Mouse (Mus musculus) testis, adult 2 months (tissue): ENCODE measurements around the gene Olfr1053. TPM values are rescaled to one million over a fixed set of nuclear protein-coding genes. Genes with fewer than 3 reads are reported as not detected.
"Not testable (repeated sequence)": the region's sequence is repeated elsewhere in the genome, so short reads cannot be mapped to it uniquely, and the experiment has no call there.

Experiments used
- H3K27ac ChIP-seq: fragments of 200-500 bp; 2 replicates; pipeline ENCODE4 v1.5.1; 2012; ENCODE audit warnings: low read depth, low read length; ENCODE audit not compliant: control insufficient read depth, insufficient read depth
- H3K27me3 ChIP-seq: fragments of 200-500 bp; 2 replicates; pipeline ENCODE4 v1.6.1; 2012; ENCODE audit warnings: mild to moderate bottlenecking, low read length, moderate library complexity; ENCODE audit not compliant: control insufficient read depth, insufficient read depth
- H3K36me3 ChIP-seq: fragments of 200-500 bp; 2 replicates; pipeline ENCODE4 v1.6.1; 2012; ENCODE audit warnings: mild to moderate bottlenecking, low read length; ENCODE audit not compliant: control insufficient read depth, insufficient read depth
- H3K4me1 ChIP-seq: fragments of 200-500 bp; 2 replicates; pipeline ENCODE4 v1.6.1; 2012; ENCODE audit warnings: low read length; ENCODE audit not compliant: control insufficient read depth, insufficient read depth
- H3K4me3 ChIP-seq: fragments of 200-500 bp; 2 replicates; pipeline ENCODE4 v1.5.1; 2012; ENCODE audit warnings: low read depth, mild to moderate bottlenecking, low read length, moderate library complexity, mixed read lengths; ENCODE audit not compliant: control insufficient read depth
- CTCF ChIP-seq: fragments of 200-500 bp; IDR thresholded peaks from 2 replicates; pipeline ENCODE4 v1.5.1; 2012; ENCODE audit warnings: low read depth, mild to moderate bottlenecking, inconsistent platforms, low read length, moderate library complexity; ENCODE audit not compliant: control insufficient read depth, insufficient read depth, insufficient replicate concordance
- POLR2A ChIP-seq: fragments of 200-500 bp; IDR thresholded peaks from 2 replicates; pipeline ENCODE4 v1.6.1; 2012; ENCODE audit warnings: low read depth, mild to moderate bottlenecking, inconsistent platforms, low read length, moderate library complexity; ENCODE audit not compliant: control insufficient read depth
- polyA plus RNA-seq: library from polyadenylated mRNA; depleted of rRNA; stranded (reverse); fragments of >200 nt; gene quantifications from 2 replicates; pipeline ENCODE4 v1.2.3, GENCODE M21; 2012; rRNA removed

The Olfr1053 gene
- not detected in 2 replicates for polyA plus RNA-seq

- Histone ChIP-seq H3K27ac (no peak within 1 kb of the TSS), H3K27me3 (no peaks in the 10 kb centered on the region), H3K4me1 (no peaks in the 10 kb centered on the region), H3K36me3 (no peaks in the 10 kb centered on the region), H3K4me3 (no peak within 1 kb of the TSS)
- no peak for TF ChIP-seq CTCF
- no peak for TF ChIP-seq POLR2A
These were observed at the start of gene Olfr1053 for GRCm38 (mm10) chr2:86315184-86315583. Olfr1053 (minus strand) TSS chr2:86315284.

GRCm38 (mm10) chr2:86362369-86362768 lies 47.3 kb upstream of the Olfr1053 start, which contains the start of gene Olfr1056:
Olfr1056 (minus strand) TSS chr2:86362469.
- Histone ChIP-seq H3K4me1 (no peaks in the 10 kb centered on the region), H3K27me3 (no peaks in the 10 kb centered on the region), H3K27ac (no peak within 1 kb of the TSS), H3K36me3 (no peaks in the 10 kb centered on the region), H3K4me3 (no peak within 1 kb of the TSS)
- TF ChIP-seq POLR2A = no peak
- no peak for TF ChIP-seq CTCF

- not testable (repeated sequence) for H3K27ac ChIP-seq, H3K4me1 ChIP-seq, H3K4me3 ChIP-seq
These were observed 36.7 kb upstream of the Olfr1053 start for GRCm38 (mm10) chr2:86351751-86352150.

GRCm38 (mm10) chr2:86350184-86350583 lies 35.1 kb upstream of the Olfr1053 start, which contains the start of gene Olfr1055:
Olfr1055 (minus strand) TSS chr2:86350284.
- no peak for TF ChIP-seq POLR2A
- no peak for TF ChIP-seq CTCF
- no peak within 1 kb of the TSS for H3K4me3 ChIP-seq
- H3K4me1 ChIP-seq = no peaks in the 10 kb centered on the region
- H3K27ac ChIP-seq = no peak within 1 kb of the TSS
- no peaks in the 10 kb centered on the region for H3K36me3 ChIP-seq
- H3K27me3 ChIP-seq = no peaks in the 10 kb centered on the region

More at GRCm38 (mm10) chr2:86351751-86352150, 36.7 kb upstream of the Olfr1053 start:
- not testable (repeated sequence) for H3K36me3 ChIP-seq, H3K27me3 ChIP-seq

- H3K27me3 ChIP-seq = no peaks in the 10 kb centered on the region
- H3K4me3 ChIP-seq = no peak within 1 kb of the TSS
- no peaks in the 10 kb centered on the region for H3K4me1 ChIP-seq
- no peak within 1 kb of the TSS for H3K27ac ChIP-seq
- no peaks in the 10 kb centered on the region for H3K36me3 ChIP-seq
- no peak for TF ChIP-seq CTCF
These were observed 20.2 kb upstream of the Olfr1053 start, which contains the start of gene Olfr1054 for GRCm38 (mm10) chr2:86335333-86335732. Olfr1054 (minus strand) TSS chr2:86335433.

GRCm38 (mm10) chr2:86292155-86292554 lies 22.9 kb downstream of the Olfr1053 start, which contains the start of gene Olfr1052:
Olfr1052 (plus strand) TSS chr2:86292455.
- H3K4me1 ChIP-seq = no peaks in the 10 kb centered on the region
- no peak within 1 kb of the TSS for H3K4me3 ChIP-seq
- no peaks in the 10 kb centered on the region for H3K27me3 ChIP-seq
- no peak for TF ChIP-seq POLR2A
- TF ChIP-seq CTCF = no peak
- H3K36me3 ChIP-seq = no peaks in the 10 kb centered on the region
- no peak within 1 kb of the TSS for H3K27ac ChIP-seq

GRCm38 (mm10) chr2:86278988-86279387 lies 36.1 kb downstream of the Olfr1053 start, which contains the start of gene Olfr1051:
Olfr1051 (minus strand) TSS chr2:86279088.
- H3K27me3 ChIP-seq, H3K4me1 ChIP-seq, H3K36me3 ChIP-seq, H3K27ac ChIP-seq, H3K4me3 ChIP-seq: not testable (repeated sequence)

Other genes starting within 250 kb of the Olfr1053 start
- not detected in 2 replicates for gene Olfr1036, start 241.3 kb downstream of the Olfr1053 start, polyA plus RNA-seq
- gene Olfr1037, start 227.9 kb downstream of the Olfr1053 start, polyA plus RNA-seq = not detected in 2 replicates
- gene Olfr1039, start 179.4 kb downstream of the Olfr1053 start, polyA plus RNA-seq = not detected in 2 replicates
- gene Olfr1040, start 168.6 kb downstream of the Olfr1053 start, polyA plus RNA-seq = not detected in 2 replicates
- gene Olfr1042, start 153.4 kb downstream of the Olfr1053 start, polyA plus RNA-seq = not detected in 2 replicates
- gene Olfr1043, start 147.8 kb downstream of the Olfr1053 start, polyA plus RNA-seq = not detected in 2 replicates
- gene Olfr1044, start 137.5 kb downstream of the Olfr1053 start, polyA plus RNA-seq = not detected in 2 replicates
- not detected in 2 replicates for gene Olfr52, start 129.6 kb downstream of the Olfr1053 start, polyA plus RNA-seq
- not detected in 2 replicates for gene Olfr1045, start 112.3 kb downstream of the Olfr1053 start, polyA plus RNA-seq
- gene Olfr1046, start 96.0 kb downstream of the Olfr1053 start, polyA plus RNA-seq = not detected in 2 replicates
- gene Olfr1047, start 83.9 kb downstream of the Olfr1053 start, polyA plus RNA-seq = not detected in 2 replicates
- not detected in 2 replicates for gene Olfr1048, start 75.0 kb downstream of the Olfr1053 start, polyA plus RNA-seq
- not detected in 2 replicates for gene Olfr1049, start 57.0 kb downstream of the Olfr1053 start, polyA plus RNA-seq
- not detected in 2 replicates for gene Olfr1051, start 36.2 kb downstream of the Olfr1053 start, polyA plus RNA-seq
- not detected in 2 replicates for gene Olfr1052, start 22.8 kb downstream of the Olfr1053 start, polyA plus RNA-seq
- not detected in 2 replicates for gene Olfr1054, start 20.1 kb upstream of the Olfr1053 start, polyA plus RNA-seq
- gene Olfr1055, start 35.0 kb upstream of the Olfr1053 start, polyA plus RNA-seq = not detected in 2 replicates
- gene Olfr1056, start 47.2 kb upstream of the Olfr1053 start, polyA plus RNA-seq = not detected in 2 replicates
- not detected in 2 replicates for gene Olfr1057, start 63.1 kb upstream of the Olfr1053 start, polyA plus RNA-seq
- not detected in 2 replicates for gene Olfr1058, start 73.3 kb upstream of the Olfr1053 start, polyA plus RNA-seq
- not detected in 2 replicates for gene Olfr1061, start 98.8 kb upstream of the Olfr1053 start, polyA plus RNA-seq
- not detected in 2 replicates for gene Olfr1062, start 111.5 kb upstream of the Olfr1053 start, polyA plus RNA-seq
- not detected in 2 replicates for gene Olfr1065, start 135.3 kb upstream of the Olfr1053 start, polyA plus RNA-seq
- gene Olfr1066, start 141.0 kb upstream of the Olfr1053 start, polyA plus RNA-seq = not detected in 2 replicates
- gene Olfr228, start 172.1 kb upstream of the Olfr1053 start, polyA plus RNA-seq = not detected in 2 replicates
- not detected in 2 replicates for gene Olfr1076, start 193.2 kb upstream of the Olfr1053 start, polyA plus RNA-seq
- not detected in 2 replicates for gene Olfr1079, start 227.2 kb upstream of the Olfr1053 start, polyA plus RNA-seq
- gene Olfr1080, start 243.0 kb upstream of the Olfr1053 start, polyA plus RNA-seq = not detected in 2 replicates